ENCODE assay signal across 8 mouse cellular contexts in the genomic region with DNA sequence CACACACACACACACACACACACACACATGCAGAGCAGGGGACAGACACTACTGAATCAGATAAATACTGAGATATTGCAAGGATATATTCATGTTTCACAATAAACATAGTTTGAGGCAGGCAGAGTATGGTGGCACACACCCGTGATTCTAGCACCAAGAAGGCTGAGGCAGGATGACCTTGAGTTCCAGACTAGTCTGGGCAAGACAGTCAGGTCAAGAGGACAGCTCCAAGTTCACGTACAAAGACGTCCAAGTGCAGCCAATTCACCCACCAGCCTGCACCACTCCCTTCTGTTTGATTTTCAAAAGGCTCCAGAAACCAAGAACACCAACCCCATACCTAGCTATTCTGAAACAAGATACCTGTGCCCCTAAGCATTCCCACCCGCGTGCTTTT. TPM values are rescaled to one million over a fixed set of nuclear protein-coding genes. Genes with fewer than 3 reads are reported as not detected.
DNase-seq lines count a peak whose midpoint lies in the region; ATAC-seq and TF ChIP-seq lines count a peak whose summit lies in the region.

No protein-coding gene starts in this region.

- H3K4me2 ChIP-seq in lung, postnatal 0 days (replicated peaks; ENCODE audit: low read depth, low read length): peak overlapping the region; percentile 77
- H3K4me2 ChIP-seq in intestine, postnatal 0 days (replicated peaks; ENCODE audit: low read depth): peak overlapping the region; percentile 74
- H3K4me2 ChIP-seq in neural tube, embryonic 14.5 days (ENCODE audit: low read depth, low read length): peak overlapping the region; percentile 85

- WGBS in lung, postnatal 0 days: 65% methylated on average over 5 of the region's 5 CpGs
- WGBS in intestine, postnatal 0 days: 49% methylated on average over 5 of the region's 5 CpGs
- 72% methylated on average over 5 of the region's 5 CpGs for WGBS in neural tube, embryonic 14.5 days

- ATAC-seq in lung, postnatal 0 days: no peak
- no peak for ATAC-seq in intestine, postnatal 0 days
- no peak for ATAC-seq in neural tube, embryonic 14.5 days (ENCODE audit: low read depth)

- DNase-seq in lung, postnatal 0 days (ENCODE audit: low spot score): no peak
- DNase-seq in lung, postnatal 10 days: no peak
- DNase-seq in frontal cortex, postnatal 10 days (ENCODE audit: low spot score in 2 of 2): no peak
- DNase-seq in layer of hippocampus, postnatal 14 days (ENCODE audit: low spot score in 2 of 2): no peak
- no peak for DNase-seq in adrenal gland, adult 18-20 months (ENCODE audit: low spot score in 2 of 2)

- no peaks in the 10 kb centered on the region for H3K27me3 ChIP-seq in lung, postnatal 0 days (replicated peaks; ENCODE audit: insufficient read depth, low read length)
- no peaks in the 10 kb centered on the region for H3K27me3 ChIP-seq in intestine, postnatal 0 days (replicated peaks; ENCODE audit: control insufficient read depth, insufficient read depth, low read length)
- no peaks in the 10 kb centered on the region for H3K27me3 ChIP-seq in neural tube, embryonic 14.5 days (ENCODE audit: control insufficient read depth, insufficient read depth, low read length)

- no peak overlapping the region for H3K9ac ChIP-seq in lung, postnatal 0 days (replicated peaks; ENCODE audit: low read depth)
- H3K9ac ChIP-seq in intestine, postnatal 0 days (ENCODE audit: low read depth, low read length): no peak overlapping the region
- H3K9ac ChIP-seq in neural tube, embryonic 14.5 days (replicated peaks; ENCODE audit: low read depth, low read length): peak overlapping the region; percentile 89; the same call in 1 of the 2 replicates

- H3K9me3 ChIP-seq in lung, postnatal 0 days (ENCODE audit: low read length): no peaks in the 10 kb centered on the region
- H3K9me3 ChIP-seq in intestine, postnatal 0 days (ENCODE audit: control insufficient read depth): no peaks in the 10 kb centered on the region
- no peaks in the 10 kb centered on the region for H3K9me3 ChIP-seq in neural tube, embryonic 14.5 days (ENCODE audit: control insufficient read depth, low read length)

- no peak overlapping the region for H3K27ac ChIP-seq in lung, postnatal 0 days (ENCODE audit: low read length)
- H3K27ac ChIP-seq in embryonic fibroblast, embryonic 13.5 days (ENCODE audit: insufficient read depth, low read length): no peak overlapping the region
- no peak overlapping the region for H3K27ac ChIP-seq in intestine, postnatal 0 days (ENCODE audit: low read depth, low read length)
- H3K27ac ChIP-seq in neural tube, embryonic 14.5 days (ENCODE audit: low read depth, low read length): no peak overlapping the region

- TF ChIP-seq CTCF in lung, postnatal 0 days (IDR thresholded peaks at IDR 0.05): no peak
- TF ChIP-seq CTCF in embryonic fibroblast, embryonic 13.5 days (IDR thresholded peaks at IDR 0.05; ENCODE audit: borderline replicate concordance, insufficient read depth, low read length): no peak
- no peak for TF ChIP-seq CTCF in intestine, postnatal 0 days (IDR thresholded peaks at IDR 0.05; ENCODE audit: low read depth)

- peak overlapping the region; percentile 57; the same call in 1 of the 2 replicates for H3K4me3 ChIP-seq in lung, postnatal 0 days (ENCODE audit: low read depth, low read length)
- H3K4me3 ChIP-seq in embryonic fibroblast, embryonic 13.5 days (ENCODE audit: insufficient read depth, low read length): peak overlapping the region; percentile 81; the same call in 1 of the 2 replicates
- H3K4me3 ChIP-seq in intestine, postnatal 0 days (ENCODE audit: low read depth, low read length): 0 out of 2 replicates have a peak overlapping the region, but pooled peaks have one; percentile 58
- peak overlapping the region; percentile 94 for H3K4me3 ChIP-seq in neural tube, embryonic 14.5 days (ENCODE audit: low read depth, low read length)

- no peak for TF ChIP-seq EP300 in lung, postnatal 0 days (IDR thresholded peaks at IDR 0.05)

- peaks cover 39% of the 10 kb centered on the region; the same call in 1 of the 2 replicates for H3K4me1 ChIP-seq in lung, postnatal 0 days (ENCODE audit: insufficient read depth, low read depth, low read length)
- peaks cover 14% of the 10 kb centered on the region; the same call in 1 of the 2 replicates for H3K4me1 ChIP-seq in embryonic fibroblast, embryonic 13.5 days (ENCODE audit: control insufficient read depth, insufficient read depth, low read length)
- peaks cover 16% of the 10 kb centered on the region for H3K4me1 ChIP-seq in intestine, postnatal 0 days (replicated peaks; ENCODE audit: control insufficient read depth, insufficient read depth, low read length)
- peaks cover 40% of the 10 kb centered on the region for H3K4me1 ChIP-seq in neural tube, embryonic 14.5 days (ENCODE audit: control insufficient read depth, insufficient read depth, low read length)

- no peak for TF ChIP-seq POLR2A in embryonic fibroblast, embryonic 13.5 days (IDR thresholded peaks at IDR 0.05; ENCODE audit: low read depth, low read length)

- H3K36me3 ChIP-seq in lung, postnatal 0 days (ENCODE audit: insufficient read depth, low read length): no peaks in the 10 kb centered on the region
- H3K36me3 ChIP-seq in intestine, postnatal 0 days (ENCODE audit: control insufficient read depth, insufficient read depth): no peaks in the 10 kb centered on the region
- no peaks in the 10 kb centered on the region for H3K36me3 ChIP-seq in neural tube, embryonic 14.5 days (ENCODE audit: control insufficient read depth, insufficient read depth, low read length)

RNA-seq across cellular contexts. Expression of a gene that starts 23.0 kb away (rescaled TPM):
- polyA plus RNA-seq in lung, postnatal 0 days (2015; fragmentation: Nextera tagmentation; extraction: Ambion mirVana): 7.3 and 9.0 TPM in 2 replicates
- 8.9 and 11.1 TPM in 2 replicates for polyA plus RNA-seq in embryonic fibroblast, embryonic 13.5 days (2011; ENCODE audit: insufficient read length, low read depth, missing spikeins)
- 3.1 and 3.6 TPM in 2 replicates for polyA plus RNA-seq in intestine, postnatal 0 days (2015; fragmentation: Nextera tagmentation; extraction: Ambion mirVana)
- polyA plus RNA-seq in neural tube, embryonic 14.5 days (2014; fragmentation: Nextera tagmentation; extraction: Ambion mirVana): 21.4 and 22.1 TPM in 2 replicates
- total RNA-seq in layer of hippocampus, postnatal 14 days (2021): 10 to 100 TPM; 21.4 to 23.1 TPM
- total RNA-seq in adrenal gland, adult 18-20 months (2021): 100 to 1,000 TPM in 1 of 2 experiments, 10 to 100 TPM in 1; 92.7 to 186 TPM
